Mouse (Mus musculus): ENCODE measurements around the gene Sptb. TPM values are rescaled to one million over a fixed set of nuclear protein-coding genes. Genes with fewer than 3 reads are reported as not detected.

Gene Sptb
- total and polyA plus RNA-seq, 3 experiments = 7.2 to 47.1 (median 15.2) TPM

- DNase-seq = no peak
Measured at GRCm38 (mm10) chr12:76574815-76575214, 135.5 kb downstream of the Sptb start.

GRCm38 (mm10) chr12:76573381-76573780 lies 137.0 kb downstream of the Sptb start:
- no peak for DNase-seq

GRCm38 (mm10) chr12:76572261-76573251 lies 137.8 kb downstream of the Sptb start:
- DNase-seq = no peak

- DNase-seq = no peak
Measured at GRCm38 (mm10) chr12:76571266-76571665, 139.1 kb downstream of the Sptb start.

GRCm38 (mm10) chr12:76570221-76570940 lies 140.0 kb downstream of the Sptb start:
- no peak for DNase-seq

GRCm38 (mm10) chr12:76566284-76566683 lies 144.1 kb downstream of the Sptb start:
- DNase-seq = no peak

GRCm38 (mm10) chr12:76562196-76562595 lies 148.2 kb downstream of the Sptb start:
- peak; percentile 68 for DNase-seq

- no peak for DNase-seq
Measured at GRCm38 (mm10) chr12:76558206-76558605, 152.1 kb downstream of the Sptb start.

GRCm38 (mm10) chr12:76556745-76557389 lies 153.5 kb downstream of the Sptb start:
- no peak for DNase-seq

- DNase-seq = peak; percentile 63
Measured at GRCm38 (mm10) chr12:76556187-76556586, 154.2 kb downstream of the Sptb start.

GRCm38 (mm10) chr12:76554871-76555386 lies 155.4 kb downstream of the Sptb start:
- no peak for DNase-seq

- no peak for DNase-seq
Measured at GRCm38 (mm10) chr12:76554392-76554791, 156.0 kb downstream of the Sptb start.

GRCm38 (mm10) chr12:76553917-76554316 lies 156.4 kb downstream of the Sptb start:
- DNase-seq = no peak

- DNase-seq = no peak
Measured at GRCm38 (mm10) chr12:76552958-76553357, 157.4 kb downstream of the Sptb start.

- peak; percentile 87 for DNase-seq
Measured at GRCm38 (mm10) chr12:76552321-76552720, 158.0 kb downstream of the Sptb start.

GRCm38 (mm10) chr12:76549203-76549602 lies 161.1 kb downstream of the Sptb start:
- DNase-seq = no peak

- no peak for DNase-seq
Measured at GRCm38 (mm10) chr12:76548082-76548423, 162.3 kb downstream of the Sptb start.

- no peak for DNase-seq
Measured at GRCm38 (mm10) chr12:76547409-76548081, 162.8 kb downstream of the Sptb start.

GRCm38 (mm10) chr12:76546383-76547276 lies 163.7 kb downstream of the Sptb start:
- DNase-seq = peak; percentile 44

- DNase-seq = no peak
Measured at GRCm38 (mm10) chr12:76545786-76546370, 164.5 kb downstream of the Sptb start.
